8 mouse cellular contexts compared by ENCODE assay signal in the genomic region with DNA sequence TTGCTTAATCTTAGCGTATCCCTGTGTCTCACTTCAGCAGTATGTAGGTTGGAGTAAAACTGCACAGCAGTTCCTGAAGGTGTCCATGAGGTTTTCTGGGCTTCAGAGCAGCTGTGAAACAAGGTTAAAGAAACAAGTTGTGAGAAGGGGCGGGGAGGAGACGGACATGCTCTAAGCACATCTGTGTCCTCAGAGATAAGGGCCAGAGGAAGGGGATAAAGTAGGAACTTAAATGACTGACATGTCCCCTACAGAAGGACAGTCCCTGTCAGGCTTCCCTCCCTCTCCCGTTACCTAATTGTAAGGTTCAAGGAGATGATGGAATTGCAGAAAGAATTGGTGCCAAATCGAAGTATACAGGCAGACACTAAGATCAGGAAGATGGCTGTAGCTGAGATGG. TPM values are rescaled to one million over a fixed set of nuclear protein-coding genes. Genes with fewer than 3 reads are reported as not detected.
DNase-seq lines count a peak whose midpoint lies in the region; ATAC-seq and TF ChIP-seq lines count a peak whose summit lies in the region.

No protein-coding gene starts in this region.

- peak overlapping the region; percentile 99 for H3K4me2 ChIP-seq in liver, embryonic 13.5 days

- no peaks in the 10 kb centered on the region for H3K9me3 ChIP-seq in liver, embryonic 13.5 days (replicated peaks)

- peak; percentile 65 for ATAC-seq in liver, embryonic 13.5 days (ENCODE audit: low read depth)

- peak overlapping the region; percentile 98 for H3K9ac ChIP-seq in liver, embryonic 13.5 days

- H3K4me1 ChIP-seq in testis, adult 2 months (ENCODE audit: control insufficient read depth, insufficient read depth, low read length) = peaks cover 6% of the 10 kb centered on the region
- peaks cover 57% of the 10 kb centered on the region for H3K4me1 ChIP-seq in liver, embryonic 13.5 days (replicated peaks)
- peaks cover 4% of the 10 kb centered on the region for H3K4me1 ChIP-seq in cerebellum, adult 2 months (ENCODE audit: control insufficient read depth, insufficient read depth, low read length)

- H3K27me3 ChIP-seq in testis, adult 2 months (ENCODE audit: control insufficient read depth, insufficient read depth, low read length) = no peaks in the 10 kb centered on the region
- no peaks in the 10 kb centered on the region for H3K27me3 ChIP-seq in liver, embryonic 13.5 days
- no peaks in the 10 kb centered on the region for H3K27me3 ChIP-seq in cerebellum, adult 2 months (ENCODE audit: control insufficient read depth, insufficient read depth, low read length)

- peak overlapping the region; percentile 83 for H3K4me3 ChIP-seq in gastrocnemius, adult 2 months
- peak overlapping the region; percentile 59; the same call in 1 of the 2 replicates for H3K4me3 ChIP-seq in testis, adult 2 months (ENCODE audit: control insufficient read depth, low read depth, low read length)
- H3K4me3 ChIP-seq in liver, embryonic 13.5 days (replicated peaks) = peak overlapping the region; percentile 87
- no peak overlapping the region for H3K4me3 ChIP-seq in cerebellum, adult 2 months (replicated peaks; ENCODE audit: insufficient read depth, low read depth, low read length)

- TF ChIP-seq POLR2A in testis, adult 2 months (IDR thresholded peaks at IDR 0.05; ENCODE audit: control insufficient read depth, low read depth, low read length) = no peak
- no peak for TF ChIP-seq POLR2A in cerebellum, adult 2 months (IDR thresholded peaks at IDR 0.05; ENCODE audit: borderline replicate concordance, insufficient read depth, low read length)

- WGBS in liver, embryonic 13.5 days (ENCODE audit: insufficient replicate concordance) = 19% methylated on average over 5 of the region's 5 CpGs
- 73% methylated on average over 5 of the region's 5 CpGs for WGBS in cerebellum, adult 2 months

- no peak overlapping the region for H3K27ac ChIP-seq in gastrocnemius, adult 2 months
- no peak overlapping the region; the same call in 1 of the 2 replicates for H3K27ac ChIP-seq in testis, adult 2 months (ENCODE audit: control insufficient read depth, insufficient read depth, low read depth, low read length)
- peak overlapping the region; percentile 99 for H3K27ac ChIP-seq in liver, embryonic 13.5 days
- H3K27ac ChIP-seq in cerebellum, adult 2 months (ENCODE audit: insufficient read depth, low read length) = no peak overlapping the region

- DNase-seq in gastrocnemius, adult 2 months = no peak
- DNase-seq in gastrocnemius, postnatal 36 days = no peak
- no peak for DNase-seq in testis, postnatal 10 days (ENCODE audit: low spot score)
- peak; percentile 53 for DNase-seq in liver, embryonic 13.5 days
- no peak for DNase-seq in thymus, postnatal 4 days
- no peak for DNase-seq in cerebellum, adult 2 months
- DNase-seq in adrenal gland, postnatal 4 days (ENCODE audit: low spot score in 2 of 2) = no peak

- no peaks in the 10 kb centered on the region for H3K36me3 ChIP-seq in testis, adult 2 months (ENCODE audit: control insufficient read depth, insufficient read depth, low read length)
- H3K36me3 ChIP-seq in liver, embryonic 13.5 days = peaks cover 57% of the 10 kb centered on the region

- intact Hi-C loops in gastrocnemius, adult 2 months (cut with DNase I) = no loop called here
- intact Hi-C loops in gastrocnemius, postnatal 36 days (cut with DNase I) = no loop called here

- TF ChIP-seq CTCF in gastrocnemius, adult 2 months (IDR thresholded peaks at IDR 0.05) = no peak
- no peak for TF ChIP-seq CTCF in testis, adult 2 months (IDR thresholded peaks at IDR 0.05; ENCODE audit: control insufficient read depth, insufficient read depth, insufficient replicate concordance, low read depth, low read length)
- no peak for TF ChIP-seq CTCF in cerebellum, adult 2 months (IDR thresholded peaks at IDR 0.05; ENCODE audit: borderline replicate concordance, insufficient read depth, low read depth, low read length)

RNA-seq across cellular contexts. Expression of a gene that starts 1.3 kb away (rescaled TPM):
- total RNA-seq in gastrocnemius, adult 2 months (2021) = 10 to 100 TPM in 1 of 2 experiments, 1 to 10 TPM in 1; 7.4 to 10.6 TPM
- total RNA-seq in gastrocnemius, postnatal 36 days (2021) = 1 to 10 TPM; 6.1 to 8.2 TPM
- 29.7 and 30.8 TPM in 2 replicates for polyA plus RNA-seq in testis, adult 2 months (2012; rRNA removed)
- polyA plus RNA-seq in liver, embryonic 13.5 days (2015; fragmentation: Nextera tagmentation; extraction: Ambion mirVana) = 93.6 and 97.1 TPM in 2 replicates
- polyA plus RNA-seq in cerebellum, adult 2 months (2012; rRNA removed) = 15.9 and 20.2 TPM in 2 replicates
- 10 to 100 TPM; 65.4 to 68.6 TPM for total RNA-seq in adrenal gland, postnatal 4 days (2021)

RNA-seq across cellular contexts. Expression of a gene that starts 2.2 kb away (rescaled TPM):
- total RNA-seq in gastrocnemius, adult 2 months (2021) = 100 to 1,000 TPM in 1 of 2 experiments, 10 to 100 TPM in 1; 77.2 to 118 TPM
- 10 to 100 TPM; 79.6 to 84.2 TPM for total RNA-seq in gastrocnemius, postnatal 36 days (2021)
- polyA plus RNA-seq in testis, adult 2 months (2012; rRNA removed) = 15.8 and 17.0 TPM in 2 replicates
- 66.1 and 74.2 TPM in 2 replicates for polyA plus RNA-seq in liver, embryonic 13.5 days (2015; fragmentation: Nextera tagmentation; extraction: Ambion mirVana)
- polyA plus RNA-seq in cerebellum, adult 2 months (2012; rRNA removed) = 169 and 170 TPM in 2 replicates
- 100 to 1,000 TPM; 102 to 103 TPM for total RNA-seq in adrenal gland, postnatal 4 days (2021)

RNA-seq across cellular contexts. Expression of a gene that starts 13.2 kb away (rescaled TPM):
- 1 to 10 TPM; 5.2 to 6.7 TPM for total RNA-seq in gastrocnemius, adult 2 months (2021)
- 1 to 10 TPM; 4.6 to 4.9 TPM for total RNA-seq in gastrocnemius, postnatal 36 days (2021)
- polyA plus RNA-seq in testis, adult 2 months (2012; rRNA removed) = 28.1 and 36.2 TPM in 2 replicates
- 16.6 and 17.2 TPM in 2 replicates for polyA plus RNA-seq in liver, embryonic 13.5 days (2015; fragmentation: Nextera tagmentation; extraction: Ambion mirVana)
- polyA plus RNA-seq in cerebellum, adult 2 months (2012; rRNA removed) = 14.1 and 15.6 TPM in 2 replicates
- total RNA-seq in adrenal gland, postnatal 4 days (2021) = 10 to 100 TPM; 18.3 to 18.9 TPM

RNA-seq across cellular contexts. Expression of a gene that starts 16.1 kb away (rescaled TPM):
- 10 to 100 TPM; 37.8 to 41.5 TPM for total RNA-seq in gastrocnemius, adult 2 months (2021)
- total RNA-seq in gastrocnemius, postnatal 36 days (2021) = 10 to 100 TPM; 24.1 to 32.9 TPM
- 166 and 174 TPM in 2 replicates for polyA plus RNA-seq in testis, adult 2 months (2012; rRNA removed)
- polyA plus RNA-seq in liver, embryonic 13.5 days (2015; fragmentation: Nextera tagmentation; extraction: Ambion mirVana) = 93.3 and 104 TPM in 2 replicates
- 134 and 135 TPM in 2 replicates for polyA plus RNA-seq in cerebellum, adult 2 months (2012; rRNA removed)
- 100 to 1,000 TPM; 124 to 145 TPM for total RNA-seq in adrenal gland, postnatal 4 days (2021)

RNA-seq across cellular contexts. Expression of a gene that starts 25.4 kb away (rescaled TPM):
- total RNA-seq in gastrocnemius, adult 2 months (2021) = 10 to 100 TPM; 35.6 to 42.6 TPM
- 10 to 100 TPM; 32.0 to 35.4 TPM for total RNA-seq in gastrocnemius, postnatal 36 days (2021)
- polyA plus RNA-seq in testis, adult 2 months (2012; rRNA removed) = 38.4 and 48.4 TPM in 2 replicates
- polyA plus RNA-seq in liver, embryonic 13.5 days (2015; fragmentation: Nextera tagmentation; extraction: Ambion mirVana) = 105 and 110 TPM in 2 replicates
- polyA plus RNA-seq in cerebellum, adult 2 months (2012; rRNA removed) = 155 and 157 TPM in 2 replicates
- total RNA-seq in adrenal gland, postnatal 4 days (2021) = 100 to 1,000 TPM; 103 TPM

Comparison
In these comparisons a context has a peak if more than half of its experiments do, and no peak if none do; other contexts are left out.
1. RNA of a gene that starts 1.3 kb away (total RNA-seq): 65.4 to 68.6 TPM in adrenal gland, postnatal 4 days; 7.4 to 10.6 TPM in gastrocnemius, adult 2 months and 6.1 to 8.2 TPM in gastrocnemius, postnatal 36 days; every median in the first group is over 4 times any median in the second.